Mouse (Mus musculus) E14TG2a.4 (cell line): ENCODE data around the gene Dguok.

Experiments
- CTCF ChIP-seq: conservative IDR thresholded peaks from 2 replicates; pipeline ENCODE4 v1.5.1; 2014; ENCODE audit warnings: low read length
- NANOG ChIP-seq: IDR thresholded peaks from 2 replicates; pipeline ENCODE4 v1.6.1; 2014; ENCODE audit warnings: borderline replicate concordance, low read length, mixed read lengths
- POU5F1 ChIP-seq: IDR thresholded peaks from 2 replicates; pipeline ENCODE4 v1.6.1; 2014; ENCODE audit warnings: low read length, borderline replicate concordance

DNA sequence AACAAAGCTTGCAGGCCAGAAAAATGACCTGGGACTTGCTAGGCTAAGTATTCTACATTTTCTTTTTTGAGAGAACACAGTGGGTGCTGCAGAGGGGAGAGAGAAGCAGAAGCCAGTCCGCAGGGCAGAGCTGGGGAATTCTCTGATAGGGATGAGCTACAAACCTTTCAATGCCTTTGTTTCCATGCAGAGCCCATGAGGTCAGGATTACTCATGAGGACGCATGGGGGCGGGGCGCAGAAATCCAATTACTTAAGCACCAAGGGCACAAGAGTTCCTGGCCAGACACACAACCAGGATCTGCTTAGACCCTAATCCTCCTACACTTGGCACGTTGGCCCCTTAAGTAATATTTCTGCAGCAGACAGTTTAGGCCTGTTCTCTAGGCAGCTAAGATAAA lies 71.6 kb downstream of the Dguok start:
- TF ChIP-seq CTCF (no peak), POU5F1 (no peak), NANOG (no peak)
